Mouse (Mus musculus) CD4-positive, CD25-positive, alpha-beta regulatory T cell, adult 4 months (primary cell): Measurements from ENCODE around the gene Krtap4-6. TPM values are rescaled to one million over a fixed set of nuclear protein-coding genes. Genes with fewer than 3 reads are reported as not detected.

ENCODE experiments used
- polyA plus RNA-seq, 2 experiments: library from polyadenylated mRNA; unstranded; fragments of 100-300 nt; shearing (Covaris generic); gene quantifications; one replicate each; pipeline ENCODE4 v1.2.1; 2017

The Krtap4-6 gene
- polyA plus RNA-seq, 2 experiments from 2014 or later: not detected

Other genes with a start within 250 kb of the Krtap4-6 start
- not detected for gene Krt12, start 243.7 kb downstream of the Krtap4-6 start, polyA plus RNA-seq
- not detected for gene Krt20, start 227.8 kb downstream of the Krtap4-6 start, polyA plus RNA-seq
- gene Krt23, start 172.8 kb downstream of the Krtap4-6 start, polyA plus RNA-seq: not detected
- gene Krt39, start 144.6 kb downstream of the Krtap4-6 start, polyA plus RNA-seq: not detected
- gene Krt40, start 122.8 kb downstream of the Krtap4-6 start, polyA plus RNA-seq: not detected
- gene Krtap3-3, start 115.1 kb downstream of the Krtap4-6 start, polyA plus RNA-seq: not detected
- gene Krtap3-2, start 109.1 kb downstream of the Krtap4-6 start, polyA plus RNA-seq: not detected
- not detected for gene Gm11939, start 106.5 kb downstream of the Krtap4-6 start, polyA plus RNA-seq
- not detected for gene Krtap3-1, start 99.3 kb downstream of the Krtap4-6 start, polyA plus RNA-seq
- not detected for gene Krtap1-5, start 84.9 kb downstream of the Krtap4-6 start, polyA plus RNA-seq
- not detected for gene Krtap1-4, start 82.3 kb downstream of the Krtap4-6 start, polyA plus RNA-seq
- gene Krtap1-3, start 74.6 kb downstream of the Krtap4-6 start, polyA plus RNA-seq: not detected
- not detected for gene Krtap9-3, start 67.9 kb downstream of the Krtap4-6 start, polyA plus RNA-seq
- gene Gm11938, start 62.7 kb downstream of the Krtap4-6 start, polyA plus RNA-seq: not detected
- not detected for gene Gm11937, start 55.8 kb downstream of the Krtap4-6 start, polyA plus RNA-seq
- gene Krtap2-4, start 51.1 kb downstream of the Krtap4-6 start, polyA plus RNA-seq: not detected
- not detected for gene Gm11562, start 45.5 kb downstream of the Krtap4-6 start, polyA plus RNA-seq
- not detected for gene Krtap4-1, start 37.7 kb downstream of the Krtap4-6 start, polyA plus RNA-seq
- not detected for gene Krtap4-2, start 30.9 kb downstream of the Krtap4-6 start, polyA plus RNA-seq
- not detected for gene Krtap4-7, start 21.9 kb downstream of the Krtap4-6 start, polyA plus RNA-seq
- not detected for gene Gm11555, start 15.7 kb downstream of the Krtap4-6 start, polyA plus RNA-seq
- not detected for gene Gm11563, start 7.0 kb downstream of the Krtap4-6 start, polyA plus RNA-seq
- not detected for gene Gm14190, start 24.8 kb upstream of the Krtap4-6 start, polyA plus RNA-seq
- not detected for gene Gm14180, start 68.3 kb upstream of the Krtap4-6 start, polyA plus RNA-seq
- not detected for gene Gm11595, start 107.0 kb upstream of the Krtap4-6 start, polyA plus RNA-seq
- not detected for gene Krtap4-8, start 114.7 kb upstream of the Krtap4-6 start, polyA plus RNA-seq
- not detected for gene Krtap4-9, start 119.2 kb upstream of the Krtap4-6 start, polyA plus RNA-seq
- gene Gm11596, start 127.5 kb upstream of the Krtap4-6 start, polyA plus RNA-seq: not detected
- gene Gm11569, start 133.0 kb upstream of the Krtap4-6 start, polyA plus RNA-seq: not detected
- not detected for gene Gm11554, start 138.5 kb upstream of the Krtap4-6 start, polyA plus RNA-seq
- gene Krtap4-13, start 143.9 kb upstream of the Krtap4-6 start, polyA plus RNA-seq: not detected
- gene Gm11564, start 149.7 kb upstream of the Krtap4-6 start, polyA plus RNA-seq: not detected
- not detected for gene 2300003K06Rik, start 172.1 kb upstream of the Krtap4-6 start, polyA plus RNA-seq
- not detected for gene Krtap4-16, start 185.6 kb upstream of the Krtap4-6 start, polyA plus RNA-seq
- not detected for gene Gm11568, start 192.0 kb upstream of the Krtap4-6 start, polyA plus RNA-seq
- gene Gm11559, start 198.5 kb upstream of the Krtap4-6 start, polyA plus RNA-seq: not detected
- gene Krtap9-1, start 207.4 kb upstream of the Krtap4-6 start, polyA plus RNA-seq: not detected
- gene Gm11567, start 213.2 kb upstream of the Krtap4-6 start, polyA plus RNA-seq: not detected
- not detected for gene Krtap31-1, start 242.0 kb upstream of the Krtap4-6 start, polyA plus RNA-seq
- not detected for gene Gm11565, start 248.8 kb upstream of the Krtap4-6 start, polyA plus RNA-seq